Mouse (Mus musculus): ENCODE data around the gene Fbxl4. TPM values are rescaled to one million over a fixed set of nuclear protein-coding genes. Genes with fewer than 3 reads are reported as not detected.

Fbxl4 gene
- polyA plus RNA-seq, 1 experiment from 2014 or later, result 5.3 TPM

DNA sequence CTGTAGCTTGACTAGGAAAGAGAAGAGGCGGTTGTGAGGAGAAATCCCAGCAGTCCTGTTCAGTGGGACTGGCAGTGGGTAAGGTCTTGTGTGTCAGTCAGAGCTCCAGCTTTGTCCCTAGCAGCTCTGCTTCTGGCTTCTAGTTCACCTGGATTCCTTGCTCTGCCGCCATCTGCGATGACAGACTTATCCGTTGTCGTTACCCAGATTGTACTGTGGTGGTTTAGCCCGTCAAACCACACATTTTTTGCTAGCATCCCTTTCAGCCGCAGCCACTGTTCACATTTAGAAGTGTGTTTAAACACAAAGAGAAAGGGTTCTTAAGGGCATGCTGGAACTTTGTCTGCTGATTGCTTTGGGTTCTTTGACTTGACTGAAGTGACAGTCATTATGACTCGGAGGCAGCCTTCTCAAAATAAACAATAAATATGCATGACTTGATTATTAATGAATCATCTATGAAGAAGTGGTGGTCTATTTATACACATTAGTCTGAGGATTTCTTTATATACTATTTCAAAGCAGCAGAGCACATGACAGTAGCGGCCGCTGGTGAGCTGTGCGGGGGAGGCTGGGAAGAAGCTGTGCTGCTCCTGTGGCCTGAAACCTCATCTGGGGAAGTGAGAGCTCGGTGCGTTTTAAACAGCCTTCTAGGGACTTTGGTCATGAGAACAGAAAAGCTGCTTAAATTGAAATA is 35.6 kb downstream of the Fbxl4 start:
- H3K27me3 ChIP-seq (replicated peaks), result no peaks in the 10 kb centered on the region
- H3K4me3 ChIP-seq, result no peak overlapping the region
- H3K27ac ChIP-seq, result no peak overlapping the region
- peaks cover 19% of the 10 kb centered on the region for H3K36me3 ChIP-seq
- no peak for ATAC-seq
- no peaks in the 10 kb centered on the region for H3K9me3 ChIP-seq (replicated peaks)
- no peak overlapping the region for H3K4me2 ChIP-seq
- WGBS (ENCODE audit: insufficient replicate concordance), result 83% methylated on average over 13 of the region's 13 CpGs
- no peaks in the 10 kb centered on the region for H3K4me1 ChIP-seq
- H3K9ac ChIP-seq, result no peak overlapping the region

GRCm38 (mm10) chr4:22395404-22395803 is 38.1 kb downstream of the Fbxl4 start:
- H3K4me3 ChIP-seq, result no peak overlapping the region
- H3K9ac ChIP-seq, result no peak overlapping the region
- peaks cover 31% of the 10 kb centered on the region for H3K36me3 ChIP-seq
- no peak overlapping the region for H3K4me2 ChIP-seq
- no peak for ATAC-seq
- H3K27ac ChIP-seq, result no peak overlapping the region
- H3K27me3 ChIP-seq (replicated peaks), result no peaks in the 10 kb centered on the region
- H3K4me1 ChIP-seq, result no peaks in the 10 kb centered on the region
- no peaks in the 10 kb centered on the region for H3K9me3 ChIP-seq (replicated peaks)
- 30% methylated on average over 2 of the region's 2 CpGs for WGBS (ENCODE audit: insufficient replicate concordance)

- H3K4me2 ChIP-seq, result no peak overlapping the region
- no peak overlapping the region for H3K9ac ChIP-seq
- no peak overlapping the region for H3K27ac ChIP-seq
- ATAC-seq, result no peak
- no peaks in the 10 kb centered on the region for H3K9me3 ChIP-seq (replicated peaks)
- H3K4me1 ChIP-seq, result no peaks in the 10 kb centered on the region
- peaks cover 39% of the 10 kb centered on the region for H3K36me3 ChIP-seq
- no peak overlapping the region for H3K4me3 ChIP-seq
- H3K27me3 ChIP-seq (replicated peaks), result no peaks in the 10 kb centered on the region
- WGBS (ENCODE audit: insufficient replicate concordance), result 91% methylated on average over 1 of the region's 1 CpGs
These were observed 39.2 kb downstream of the Fbxl4 start for GRCm38 (mm10) chr4:22396484-22397000.

DNA sequence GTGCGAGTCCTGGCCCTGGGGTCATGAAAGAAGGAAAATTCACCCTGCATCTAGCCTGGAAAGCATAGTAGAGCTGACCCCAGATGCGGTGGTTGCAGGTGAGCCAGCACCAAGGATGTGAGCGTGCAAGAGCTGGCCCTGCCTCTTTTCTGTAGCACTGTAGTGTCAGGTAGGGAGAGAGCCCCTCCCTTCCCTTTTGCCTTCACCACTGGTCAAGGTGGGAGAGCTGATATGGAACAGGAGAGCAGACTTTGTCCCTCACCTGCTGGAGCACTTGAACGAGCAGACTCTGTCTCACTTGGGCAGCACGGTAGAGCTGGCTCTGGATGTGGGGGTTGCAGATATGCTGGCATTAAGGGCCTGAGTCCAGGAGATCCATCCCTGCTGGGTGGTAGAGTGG is 39.7 kb downstream of the Fbxl4 start:
- no peak for ATAC-seq
- Histone ChIP-seq H3K4me1 (no peaks in the 10 kb centered on the region), H3K36me3 (peaks cover 40% of the 10 kb centered on the region), H3K9ac (no peak overlapping the region), H3K4me2 (no peak overlapping the region), H3K27ac (no peak overlapping the region), H3K27me3 (replicated peaks) (no peaks in the 10 kb centered on the region), H3K4me3 (no peak overlapping the region), H3K9me3 (replicated peaks) (no peaks in the 10 kb centered on the region)
- WGBS (ENCODE audit: insufficient replicate concordance), result 76% methylated on average over 5 of the region's 5 CpGs

DNA sequence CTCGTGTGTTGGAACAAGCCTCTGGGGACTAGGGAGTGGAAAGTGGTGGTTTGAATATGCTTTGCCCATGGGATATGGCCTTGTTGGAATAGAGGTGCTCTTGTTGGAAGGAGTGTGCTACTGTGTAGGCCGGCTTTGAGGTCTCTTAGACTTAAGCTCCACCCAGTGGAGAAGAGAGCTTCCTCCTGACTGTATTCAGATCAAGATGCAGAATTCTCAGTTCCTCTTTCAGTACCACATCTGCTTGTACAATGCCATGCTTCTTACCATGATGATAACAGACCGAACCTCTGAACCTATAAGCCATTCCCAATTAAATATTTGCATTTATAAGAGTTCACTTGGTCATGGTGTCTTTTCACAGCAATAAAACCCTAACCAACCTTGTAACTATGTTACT is 44.7 kb downstream of the Fbxl4 start:
- H3K27me3 ChIP-seq (replicated peaks), result no peaks in the 10 kb centered on the region
- H3K4me3 ChIP-seq, result no peak overlapping the region
- no peak overlapping the region for H3K27ac ChIP-seq
- no peaks in the 10 kb centered on the region for H3K9me3 ChIP-seq (replicated peaks)
- no peaks in the 10 kb centered on the region for H3K4me1 ChIP-seq
- no peak overlapping the region for H3K4me2 ChIP-seq
- 50% methylated on average over 3 of the region's 3 CpGs for WGBS (ENCODE audit: insufficient replicate concordance)
- ATAC-seq, result no peak
- no peak overlapping the region for H3K9ac ChIP-seq
- peaks cover 28% of the 10 kb centered on the region for H3K36me3 ChIP-seq

GRCm38 (mm10) chr4:22402930-22403329 is 45.6 kb downstream of the Fbxl4 start:
- Histone ChIP-seq H3K4me1 (no peaks in the 10 kb centered on the region), H3K27me3 (replicated peaks) (no peaks in the 10 kb centered on the region), H3K4me3 (no peak overlapping the region), H3K9ac (no peak overlapping the region), H3K9me3 (replicated peaks) (no peaks in the 10 kb centered on the region), H3K27ac (no peak overlapping the region), H3K36me3 (peaks cover 21% of the 10 kb centered on the region), H3K4me2 (no peak overlapping the region)
- no peak for ATAC-seq
- whole genome bisulfite sequencing (ENCODE audit: insufficient replicate concordance), result 87% methylated on average over 10 of the region's 10 CpGs

GRCm38 (mm10) chr4:22420627-22421026 is 63.3 kb downstream of the Fbxl4 start:
- Histone ChIP-seq H3K4me1 (no peaks in the 10 kb centered on the region), H3K27ac (no peak overlapping the region), H3K9ac (no peak overlapping the region), H3K9me3 (replicated peaks) (no peaks in the 10 kb centered on the region), H3K4me2 (no peak overlapping the region), H3K27me3 (replicated peaks) (no peaks in the 10 kb centered on the region), H3K36me3 (peaks cover 8% of the 10 kb centered on the region; the same call in 1 of the 2 replicates), H3K4me3 (no peak overlapping the region)
- ATAC-seq, result no peak
- 69% methylated on average over 2 of the region's 2 CpGs for WGBS (ENCODE audit: insufficient replicate concordance)

- Histone ChIP-seq H3K4me1 (no peaks in the 10 kb centered on the region), H3K9ac (no peak overlapping the region), H3K27ac (no peak overlapping the region), H3K36me3 (peaks cover 11% of the 10 kb centered on the region; the same call in 1 of the 2 replicates), H3K4me3 (no peak overlapping the region), H3K27me3 (replicated peaks) (no peaks in the 10 kb centered on the region), H3K9me3 (replicated peaks) (no peaks in the 10 kb centered on the region), H3K4me2 (no peak overlapping the region)
- no peak for ATAC-seq
- 82% methylated on average over 4 of the region's 4 CpGs for WGBS (ENCODE audit: insufficient replicate concordance)
These were observed 65.1 kb downstream of the Fbxl4 start for GRCm38 (mm10) chr4:22422400-22422799.

GRCm38 (mm10) chr4:22428150-22428549 is 70.8 kb downstream of the Fbxl4 start:
- WGBS (ENCODE audit: insufficient replicate concordance), result 73% methylated on average over 3 of the region's 3 CpGs
- ATAC-seq, result no peak
- H3K4me2 ChIP-seq, result no peak overlapping the region
- no peak overlapping the region for H3K4me3 ChIP-seq
- no peak overlapping the region for H3K27ac ChIP-seq
- H3K4me1 ChIP-seq, result no peaks in the 10 kb centered on the region
- no peak overlapping the region for H3K9ac ChIP-seq
- peaks cover 11% of the 10 kb centered on the region; the same call in 1 of the 2 replicates for H3K36me3 ChIP-seq
- no peaks in the 10 kb centered on the region for H3K27me3 ChIP-seq (replicated peaks)
- no peaks in the 10 kb centered on the region for H3K9me3 ChIP-seq (replicated peaks)

- Histone ChIP-seq H3K9me3 (replicated peaks) (no peaks in the 10 kb centered on the region), H3K27ac (no peak overlapping the region), H3K9ac (no peak overlapping the region), H3K36me3 (no peaks in the 10 kb centered on the region), H3K27me3 (replicated peaks) (peaks cover 5% of the 10 kb centered on the region; the same call in 1 of the 2 replicates), H3K4me3 (no peak overlapping the region), H3K4me1 (no peaks in the 10 kb centered on the region), H3K4me2 (no peak overlapping the region)
- 48% methylated on average over 1 of the region's 1 CpGs for whole genome bisulfite sequencing (ENCODE audit: insufficient replicate concordance)
- ATAC-seq, result no peak
These were observed 112.2 kb downstream of the Fbxl4 start for GRCm38 (mm10) chr4:22469575-22469974.

GRCm38 (mm10) chr4:22476967-22477710 is 119.8 kb downstream of the Fbxl4 start:
- H3K4me2 ChIP-seq, result peak overlapping the region; percentile 44
- peaks cover 80% of the 10 kb centered on the region for H3K27me3 ChIP-seq (replicated peaks)
- H3K36me3 ChIP-seq, result no peaks in the 10 kb centered on the region
- 2% methylated on average over 23 of the region's 23 CpGs for WGBS (ENCODE audit: insufficient replicate concordance)
- H3K9ac ChIP-seq, result no peak overlapping the region
- no peaks in the 10 kb centered on the region for H3K9me3 ChIP-seq (replicated peaks)
- ATAC-seq, result no peak
- H3K4me3 ChIP-seq, result no peak overlapping the region
- H3K27ac ChIP-seq, result no peak overlapping the region
- no peaks in the 10 kb centered on the region for H3K4me1 ChIP-seq

GRCm38 (mm10) chr4:22477711-22478230 is 120.4 kb downstream of the Fbxl4 start:
- no peaks in the 10 kb centered on the region for H3K4me1 ChIP-seq
- peak overlapping the region; percentile 44 for H3K4me2 ChIP-seq
- H3K9me3 ChIP-seq (replicated peaks), result no peaks in the 10 kb centered on the region
- H3K27me3 ChIP-seq (replicated peaks), result peaks cover 84% of the 10 kb centered on the region
- no peak overlapping the region for H3K27ac ChIP-seq
- 1% methylated on average over 16 of the region's 28 CpGs for whole genome bisulfite sequencing (ENCODE audit: insufficient replicate concordance)
- H3K9ac ChIP-seq, result no peak overlapping the region
- no peaks in the 10 kb centered on the region for H3K36me3 ChIP-seq
- ATAC-seq, result no peak
- H3K4me3 ChIP-seq, result no peak overlapping the region
